Mouse (Mus musculus) midbrain, embryonic 16.5 days (tissue): ENCODE measurements around the gene Olfr469. TPM values are rescaled to one million over a fixed set of nuclear protein-coding genes. Genes with fewer than 3 reads are reported as not detected.

ENCODE experiments used
- ATAC-seq: fragments of 200-750 bp; cut with Nextera tagmentation; 2 replicates; pipeline ENCODE4 v1.8.0; 2017; ENCODE audit warnings: moderate TSS enrichment
- H3K27ac ChIP-seq: fragments of 300-500 bp; sonication (generic); 2 replicates; pipeline ENCODE4 v1.5.1; 2014; ENCODE audit warnings: mild to moderate bottlenecking, low read length, mixed read lengths
- H3K27me3 ChIP-seq: fragments of 300-500 bp; sonication (generic); 2 replicates; pipeline ENCODE4 v1.6.1; 2014; ENCODE audit warnings: low read depth, low read length, mixed read lengths; ENCODE audit not compliant: control insufficient read depth, insufficient read depth
- H3K36me3 ChIP-seq: fragments of 300-500 bp; sonication (generic); 2 replicates; pipeline ENCODE4 v1.6.1; 2014; ENCODE audit warnings: mild to moderate bottlenecking, low read length, moderate library complexity, mixed read lengths; ENCODE audit not compliant: control insufficient read depth, insufficient read depth
- H3K4me1 ChIP-seq: fragments of 300-500 bp; sonication (generic); 2 replicates; pipeline ENCODE4 v1.6.1; 2014; ENCODE audit warnings: mild to moderate bottlenecking, low read length, mixed read lengths; ENCODE audit not compliant: control insufficient read depth, insufficient read depth
- H3K4me2 ChIP-seq: fragments of 300-500 bp; sonication (generic); 2 replicates; pipeline ENCODE4 v1.6.1; 2014; ENCODE audit warnings: mild to moderate bottlenecking, low read length, mixed read lengths
- H3K4me3 ChIP-seq: fragments of 300-500 bp; sonication (generic); 2 replicates; pipeline ENCODE4 v1.5.1; 2014; ENCODE audit warnings: low read depth, mild to moderate bottlenecking, low read length, moderate library complexity, mixed read lengths
- H3K9ac ChIP-seq: fragments of 300-500 bp; sonication (generic); 2 replicates; pipeline ENCODE4 v1.6.1; 2014; ENCODE audit warnings: low read depth, low read length, mixed read lengths
- H3K9me3 ChIP-seq: fragments of 300-500 bp; sonication (generic); replicated peaks from 2 replicates; pipeline ENCODE4 v1.6.1; 2014; ENCODE audit warnings: mild to moderate bottlenecking, low read length, mixed read lengths; ENCODE audit not compliant: control insufficient read depth, poor library complexity, severe bottlenecking
- WGBS: fragments of 180-500 bp; shearing (Covaris S2); extraction: QIAGEN DNeasy Blood & Tissue Kit; methylation state at CpG from one replicate; pipeline ENCODE4 v1.1.7; 2014; 5-methylcytosine and 5-hydroxymethylcytosine counted together
- polyA plus RNA-seq: library from polyadenylated mRNA; unstranded; fragments of >200 nt; fragmentation: Nextera tagmentation; extraction: Ambion mirVana; gene quantifications from 2 replicates; pipeline ENCODE4 v1.2.1, GENCODE M21; 2015

Olfr469 gene
- polyA plus RNA-seq, 1 experiment from 2014 or later = not detected

DNA sequence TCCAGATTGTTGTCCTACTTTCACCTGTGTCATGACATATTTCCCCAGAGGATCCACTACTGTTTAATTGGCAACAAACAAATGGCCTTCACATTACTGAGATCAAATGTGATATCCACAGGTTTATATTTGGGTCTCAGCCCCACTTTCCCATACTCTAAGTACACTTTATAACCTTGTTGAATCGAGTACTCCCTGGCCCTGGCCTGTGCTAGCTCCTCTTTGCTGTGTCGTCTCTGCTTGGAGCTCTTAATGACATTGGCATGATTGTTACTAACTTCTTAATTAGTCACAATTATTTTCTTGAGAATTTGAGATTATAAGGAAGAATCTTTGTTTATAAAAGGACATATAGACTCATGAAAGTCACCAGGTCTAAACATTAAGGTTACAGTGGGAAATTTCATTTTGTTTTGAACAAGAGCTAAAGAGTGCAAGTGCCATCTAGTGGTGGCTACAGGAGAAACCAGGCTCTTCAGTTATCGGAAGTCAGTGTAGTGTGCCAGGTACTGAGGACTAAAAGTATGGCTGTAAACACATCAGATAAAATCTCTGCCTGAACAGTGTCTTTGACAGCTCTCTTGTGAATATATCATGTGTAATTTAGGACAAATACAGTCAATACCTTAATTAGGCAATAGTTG, 37.2 kb downstream of the Olfr469 start:
- no peaks in the 10 kb centered on the region for H3K36me3 ChIP-seq
- no peak overlapping the region for H3K4me3 ChIP-seq
- no peaks in the 10 kb centered on the region for H3K27me3 ChIP-seq
- H3K27ac ChIP-seq = no peak overlapping the region
- no peaks in the 10 kb centered on the region for H3K4me1 ChIP-seq
- WGBS = 66% methylated on average over 3 of the region's 3 CpGs
- no peaks in the 10 kb centered on the region for H3K9me3 ChIP-seq
- ATAC-seq = peak; percentile 79
- no peak overlapping the region for H3K9ac ChIP-seq
- H3K4me2 ChIP-seq = no peak overlapping the region

DNA sequence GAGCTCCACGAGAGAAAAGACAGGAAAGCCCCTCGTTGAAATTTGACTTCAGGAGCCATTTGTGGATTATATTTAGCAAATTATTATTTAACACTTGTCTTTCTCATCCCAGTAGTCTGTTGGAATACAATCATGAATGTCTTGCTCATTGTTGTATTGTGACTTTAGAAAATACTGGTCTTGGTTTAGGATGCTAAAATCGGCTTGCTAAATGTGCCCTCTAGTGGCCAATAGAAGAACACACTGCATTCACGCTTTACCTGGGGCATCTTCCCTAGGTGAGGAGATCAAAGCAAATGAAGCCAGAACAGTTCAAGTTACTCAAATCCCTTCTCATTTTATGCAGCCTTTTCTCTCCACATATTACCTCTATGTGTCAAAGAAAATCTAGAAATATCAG, 45.7 kb downstream of the Olfr469 start:
- Histone ChIP-seq H3K36me3 (no peaks in the 10 kb centered on the region), H3K9me3 (no peaks in the 10 kb centered on the region), H3K4me2 (no peak overlapping the region), H3K9ac (no peak overlapping the region), H3K4me1 (no peaks in the 10 kb centered on the region), H3K27ac (no peak overlapping the region), H3K27me3 (no peaks in the 10 kb centered on the region), H3K4me3 (no peak overlapping the region)
- 0 out of 2 replicates have a peak, but pooled peaks have one; percentile 39 for ATAC-seq
- WGBS = 43% methylated on average over 4 of the region's 4 CpGs

DNA sequence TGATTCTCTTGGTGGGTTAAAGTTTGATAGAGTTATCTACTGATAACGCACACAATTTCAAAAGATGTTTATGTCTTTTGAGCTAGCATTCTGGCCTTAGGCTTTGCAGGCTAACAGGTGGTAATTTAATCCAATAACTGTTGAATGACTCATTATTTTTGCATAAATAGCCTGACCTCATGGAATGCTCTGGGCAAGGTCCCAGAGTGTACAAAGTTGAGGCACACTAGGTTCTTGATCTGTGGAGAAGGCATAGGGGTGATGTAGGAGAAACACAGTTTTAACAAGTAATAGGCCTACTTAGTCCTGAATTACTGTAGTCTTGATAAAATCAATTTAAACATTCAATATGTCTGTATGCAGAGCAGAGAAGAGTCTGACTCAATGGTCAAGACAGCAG, 47.1 kb downstream of the Olfr469 start:
- H3K27ac ChIP-seq = no peak overlapping the region
- H3K9ac ChIP-seq = no peak overlapping the region
- H3K4me2 ChIP-seq = no peak overlapping the region
- no peaks in the 10 kb centered on the region for H3K9me3 ChIP-seq
- ATAC-seq = no peak
- no peaks in the 10 kb centered on the region for H3K27me3 ChIP-seq
- H3K4me1 ChIP-seq = no peaks in the 10 kb centered on the region
- H3K4me3 ChIP-seq = no peak overlapping the region
- WGBS = 84% methylated on average over 1 of the region's 1 CpGs
- H3K36me3 ChIP-seq = no peaks in the 10 kb centered on the region

DNA sequence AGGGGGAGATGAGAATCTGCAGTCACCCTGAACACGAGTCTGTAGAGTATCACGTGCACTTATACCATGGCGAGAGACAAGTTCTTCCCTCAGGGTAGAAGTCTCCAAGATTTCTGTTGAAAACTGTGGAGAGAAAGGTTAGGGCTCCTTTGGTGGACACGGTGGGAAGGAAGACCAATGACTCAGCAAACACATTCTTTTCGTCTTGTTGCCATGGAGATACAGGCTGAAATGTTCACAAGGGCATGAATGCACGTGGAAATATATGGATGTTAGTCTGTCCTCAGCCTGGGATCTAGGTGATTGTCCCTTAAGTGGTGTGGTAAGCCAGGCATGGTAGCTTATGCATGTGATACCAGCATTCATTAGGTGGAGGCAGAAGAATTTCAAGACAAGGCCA, 54.5 kb downstream of the Olfr469 start:
- WGBS = 54% methylated on average over 6 of the region's 6 CpGs
- no peak for ATAC-seq
- no peaks in the 10 kb centered on the region for H3K36me3 ChIP-seq
- no peak overlapping the region for H3K4me3 ChIP-seq
- H3K4me2 ChIP-seq = no peak overlapping the region
- no peaks in the 10 kb centered on the region for H3K27me3 ChIP-seq
- no peak overlapping the region for H3K27ac ChIP-seq
- H3K9me3 ChIP-seq = no peaks in the 10 kb centered on the region
- no peak overlapping the region for H3K9ac ChIP-seq
- H3K4me1 ChIP-seq = no peaks in the 10 kb centered on the region

Other genes with a start within 250 kb of the Olfr469 start
- 1.4 TPM in 2 replicates for gene Ppfibp2, start 230.3 kb downstream of the Olfr469 start, polyA plus RNA-seq
- gene 5330417H12Rik, start 200.4 kb downstream of the Olfr469 start, polyA plus RNA-seq = not detected in 2 replicates
- gene Cyb5r2, start 67.5 kb downstream of the Olfr469 start, polyA plus RNA-seq = 0.30 TPM in 1 of 2 replicates, not detected in the other
- gene Ovch2, start 24.3 kb downstream of the Olfr469 start, polyA plus RNA-seq = not detected in 2 replicates
- gene Olfr467, start 13.3 kb downstream of the Olfr469 start, polyA plus RNA-seq = not detected in 2 replicates
- not detected in 2 replicates for gene Olfr470, start 21.9 kb upstream of the Olfr469 start, polyA plus RNA-seq
- gene Olfr472, start 72.4 kb upstream of the Olfr469 start, polyA plus RNA-seq = not detected in 2 replicates
- gene Olfr473, start 104.9 kb upstream of the Olfr469 start, polyA plus RNA-seq = not detected in 2 replicates
- not detected in 2 replicates for gene Olfr474, start 129.1 kb upstream of the Olfr469 start, polyA plus RNA-seq
- not detected in 2 replicates for gene Olfr476, start 139.3 kb upstream of the Olfr469 start, polyA plus RNA-seq
- not detected in 2 replicates for gene Olfr477, start 161.2 kb upstream of the Olfr469 start, polyA plus RNA-seq
- gene Olfr478, start 208.4 kb upstream of the Olfr469 start, polyA plus RNA-seq = not detected in 2 replicates
- gene Olfr479, start 225.2 kb upstream of the Olfr469 start, polyA plus RNA-seq = not detected in 2 replicates
- gene Olfr480, start 241.8 kb upstream of the Olfr469 start, polyA plus RNA-seq = not detected in 2 replicates